Mouse (Mus musculus): Measurements from ENCODE around the gene Trp53bp1. TPM values are rescaled to one million over a fixed set of nuclear protein-coding genes. Genes with fewer than 3 reads are reported as not detected.

Gene Trp53bp1
- total and polyA plus RNA-seq, 3 experiments: 38.0 to 68.7 (median 55.2) TPM

- peaks cover 0 to 47% of the 10 kb centered on the region in 2 experiments for H3K36me3 ChIP-seq (replicated peaks in 1 of 2; ENCODE audit: control insufficient read depth in 1 of 2, insufficient read depth in 1 of 2, low read length in 1 of 2)
- H3K4me2 ChIP-seq (ENCODE audit: insufficient read depth, low read depth, poor library complexity, severe bottlenecking): no peak overlapping the region
- H3K27me3 ChIP-seq (replicated peaks): no peaks in the 10 kb centered on the region
- H3K79me2 ChIP-seq (replicated peaks; ENCODE audit: control insufficient read depth, extremely low read depth, insufficient read depth, poor library complexity, severe bottlenecking): no peaks in the 10 kb centered on the region
- no peak overlapping the region for H3K9ac ChIP-seq (ENCODE audit: insufficient read depth, low read depth)
- dilution Hi-C loops (cut with MboI; ENCODE audit: extremely low pct_ligation_motif_present, extremely low pct_unique_long_range_greater_than_20kb, low sequenced_read_pairs) (no loop called here), in situ Hi-C loops (cut with MboI; ENCODE audit: low pct_ligation_motif_present, low pct_unique_long_range_greater_than_20kb, low sequenced_read_pairs) (no loop called here)
- no peak overlapping the region for H3K27ac ChIP-seq (ENCODE audit: insufficient read depth, low read depth)
- no peak for DNase-seq (ENCODE audit: extremely low read depth)
- TF ChIP-seq CHD2 (IDR thresholded peaks at IDR 0.05; ENCODE audit: low read length) (no peak), EP300 (IDR thresholded peaks at IDR 0.05; ENCODE audit: low read length) (no peak), TCF12 (IDR thresholded peaks at IDR 0.05; ENCODE audit: low read depth, low read length) (no peak), POLR2A (IDR thresholded peaks at IDR 0.05; ENCODE audit: low read depth, low read length) (no peak), E2F4 (IDR thresholded peaks at IDR 0.05; ENCODE audit: insufficient replicate concordance, low read depth, low read length) (no peak), MXI1 (IDR thresholded peaks at IDR 0.05; ENCODE audit: low read depth, low read length) (no peak), RCOR1 (conservative IDR thresholded peaks at IDR 0.05; ENCODE audit: low read depth, low read length) (no peak), CTCF (conservative IDR thresholded peaks at IDR 0.05 in 1 of 2, IDR thresholded peaks at IDR 0.05 in 1 of 2; ENCODE audit: low read depth in 2 of 2, low read length in 2 of 2) (no peak), MAFK (IDR thresholded peaks at IDR 0.05; ENCODE audit: insufficient replicate concordance, low read length) (no peak)
- peaks cover 11 to 28% of the 10 kb centered on the region in 2 experiments for H3K4me1 ChIP-seq (ENCODE audit: control insufficient read depth in 1 of 2, insufficient read depth in 2 of 2)
- no peak overlapping the region for H3K4me3 ChIP-seq (replicated peaks in 1 of 3; ENCODE audit: low read depth in 2 of 3, low read length in 2 of 3, poor library complexity in 1 of 3)
- H3K9me3 ChIP-seq (replicated peaks; ENCODE audit: low read length): no peaks in the 10 kb centered on the region
Observed at GRCm38 (mm10) chr2:121299471-121299870, 28.3 kb upstream of the Trp53bp1 start.

- Histone ChIP-seq H3K36me3 (replicated peaks in 1 of 2; ENCODE audit: control insufficient read depth in 1 of 2, insufficient read depth in 1 of 2, low read length in 1 of 2) (peaks cover 0 to 38% of the 10 kb centered on the region in 2 experiments), H3K27ac (ENCODE audit: insufficient read depth, low read depth) (no peak overlapping the region), H3K4me3 (replicated peaks in 1 of 3; ENCODE audit: low read depth in 2 of 3, low read length in 2 of 3, poor library complexity in 1 of 3) (no peak overlapping the region), H3K9ac (ENCODE audit: insufficient read depth, low read depth) (no peak overlapping the region), H3K79me2 (replicated peaks; ENCODE audit: control insufficient read depth, extremely low read depth, insufficient read depth, poor library complexity, severe bottlenecking) (no peaks in the 10 kb centered on the region), H3K4me2 (ENCODE audit: insufficient read depth, low read depth, poor library complexity, severe bottlenecking) (no peak overlapping the region), H3K27me3 (replicated peaks) (no peaks in the 10 kb centered on the region), H3K9me3 (replicated peaks; ENCODE audit: low read length) (no peaks in the 10 kb centered on the region), H3K4me1 (ENCODE audit: control insufficient read depth in 1 of 2, insufficient read depth in 2 of 2) (peaks cover 22 to 41% of the 10 kb centered on the region in 2 experiments)
- dilution Hi-C loops (cut with MboI; ENCODE audit: extremely low pct_ligation_motif_present, extremely low pct_unique_long_range_greater_than_20kb, low sequenced_read_pairs) (no loop called here), in situ Hi-C loops (cut with MboI; ENCODE audit: low pct_ligation_motif_present, low pct_unique_long_range_greater_than_20kb, low sequenced_read_pairs) (no loop called here)
- TF ChIP-seq ETS1 (conservative IDR thresholded peaks at IDR 0.05; ENCODE audit: low read depth, low read length) (no peak), TBP (conservative IDR thresholded peaks at IDR 0.05; ENCODE audit: low read depth, low read length) (no peak), ZNF384 (IDR thresholded peaks at IDR 0.05; ENCODE audit: low read depth, low read length) (no peak), CHD2 (IDR thresholded peaks at IDR 0.05; ENCODE audit: low read length) (no peak), MEF2A (IDR thresholded peaks at IDR 0.05; ENCODE audit: borderline replicate concordance, low read depth, low read length) (no peak), JUN (IDR thresholded peaks at IDR 0.05; ENCODE audit: insufficient read depth, low read depth, low read length) (no peak), RAD21 (IDR thresholded peaks at IDR 0.05; ENCODE audit: low read depth, low read length) (no peak), MAFK (IDR thresholded peaks at IDR 0.05; ENCODE audit: insufficient replicate concordance, low read length) (no peak), PAX5 (IDR thresholded peaks at IDR 0.05; ENCODE audit: low read length) (no peak), CTCF (conservative IDR thresholded peaks at IDR 0.05 in 1 of 2, IDR thresholded peaks at IDR 0.05 in 1 of 2; ENCODE audit: low read depth in 2 of 2, low read length in 2 of 2) (no peak), SMC3 (IDR thresholded peaks at IDR 0.05; ENCODE audit: low read depth, low read length) (no peak), ZKSCAN1 (IDR thresholded peaks at IDR 0.05; ENCODE audit: borderline replicate concordance, low read depth, low read length) (no peak), ZC3H11A (IDR thresholded peaks at IDR 0.05; ENCODE audit: low read depth, low read length) (no peak), MAX (IDR thresholded peaks at IDR 0.05; ENCODE audit: low read length) (no peak), NRF1 (IDR thresholded peaks at IDR 0.05; ENCODE audit: low read depth, low read length) (no peak), SIN3A (IDR thresholded peaks at IDR 0.05; ENCODE audit: low read length) (no peak)
- no peak for DNase-seq (ENCODE audit: extremely low read depth)
Observed at GRCm38 (mm10) chr2:121298131-121298530, 26.9 kb upstream of the Trp53bp1 start.
